Mouse (Mus musculus) thymus, postnatal 4 days (tissue): ENCODE results near the gene Zfp202.
A peak's percentile ranks its signal among the peaks of the same experiment; 100 is the strongest.
"Not testable (repeated sequence)": the region's sequence is repeated elsewhere in the genome, so short reads cannot be mapped to it uniquely, and the experiment has no call there.

Experiments used
- DNase-seq: peaks from one replicate; pipeline ENCODE4 v3.0.0; 2021

The Zfp202 gene

DNA sequence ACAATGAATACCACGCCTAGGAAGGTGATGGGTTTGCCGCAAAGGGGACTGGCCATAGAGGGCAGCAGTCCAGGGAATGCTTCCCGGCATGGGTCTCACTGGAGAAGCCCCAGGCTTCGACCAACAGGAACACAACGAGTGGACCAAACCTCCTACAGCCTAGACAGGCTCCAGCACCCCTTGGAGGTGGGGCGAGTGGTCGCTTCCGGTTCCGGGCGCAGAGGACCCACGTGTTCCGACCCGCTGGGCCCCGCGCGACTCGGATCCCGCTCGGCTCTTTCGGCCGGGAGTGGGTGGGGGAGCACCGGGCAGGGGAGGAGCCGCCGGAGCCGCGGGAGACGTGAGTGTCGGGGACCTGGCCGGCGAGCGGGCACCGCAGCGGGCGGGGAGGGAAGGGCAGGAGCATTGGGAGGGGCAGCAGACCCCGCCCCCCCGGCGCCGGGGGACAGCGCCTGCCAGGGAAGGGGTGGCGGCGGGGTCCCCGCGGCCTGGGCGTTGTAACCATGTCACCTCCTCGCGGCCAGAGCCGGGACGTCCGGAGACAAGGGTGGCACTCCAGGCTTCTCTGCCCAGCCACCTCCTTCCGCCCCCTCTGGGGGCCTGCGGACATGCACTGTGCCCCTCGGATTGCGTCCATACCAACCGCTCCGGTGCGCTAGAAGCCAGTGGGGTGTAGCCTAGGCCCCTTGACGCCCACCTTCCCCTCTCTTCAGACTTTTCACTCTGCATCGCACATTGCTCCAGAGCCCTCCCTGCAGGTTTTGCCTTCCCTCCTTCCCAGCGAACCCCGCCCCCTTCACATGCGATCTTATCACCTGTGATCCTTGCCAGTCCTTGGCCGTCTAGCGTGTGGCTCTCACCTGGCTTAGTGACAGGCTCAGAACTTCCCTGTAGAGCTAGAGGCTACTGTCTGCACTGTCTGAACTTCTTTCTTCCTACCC lies at the start of gene Zfp202:
Gene Zfp202 (plus strand): TSS at position 219 of the 941 bp plus-strand sequence.
- peak; percentile 81 for DNase-seq

DNA sequence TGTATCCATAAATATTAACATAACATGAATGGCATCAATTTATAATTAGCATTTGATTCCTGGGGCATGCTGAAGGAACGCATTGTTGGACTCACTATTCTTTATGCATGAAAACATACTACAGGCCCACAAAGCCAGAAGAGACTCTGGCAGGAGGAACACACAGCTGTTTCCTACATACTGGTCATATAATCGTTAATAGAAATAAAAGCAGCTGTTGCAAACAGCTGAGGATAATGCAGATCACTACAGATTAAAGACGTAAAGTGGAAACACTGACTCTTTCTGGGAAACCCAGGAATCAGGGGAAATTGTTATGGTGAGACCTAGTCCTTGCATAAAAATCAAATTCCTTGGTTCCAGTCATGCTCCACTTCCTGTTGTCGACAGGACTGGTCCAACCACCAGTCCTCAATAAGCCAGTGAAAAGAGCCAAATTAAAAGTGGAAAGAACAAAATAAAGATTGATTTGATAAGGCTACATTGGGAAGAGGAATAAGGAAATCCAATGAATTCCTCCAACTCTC lies 36.9 kb upstream of the Zfp202 start:
- DNase-seq, result no peak

DNA sequence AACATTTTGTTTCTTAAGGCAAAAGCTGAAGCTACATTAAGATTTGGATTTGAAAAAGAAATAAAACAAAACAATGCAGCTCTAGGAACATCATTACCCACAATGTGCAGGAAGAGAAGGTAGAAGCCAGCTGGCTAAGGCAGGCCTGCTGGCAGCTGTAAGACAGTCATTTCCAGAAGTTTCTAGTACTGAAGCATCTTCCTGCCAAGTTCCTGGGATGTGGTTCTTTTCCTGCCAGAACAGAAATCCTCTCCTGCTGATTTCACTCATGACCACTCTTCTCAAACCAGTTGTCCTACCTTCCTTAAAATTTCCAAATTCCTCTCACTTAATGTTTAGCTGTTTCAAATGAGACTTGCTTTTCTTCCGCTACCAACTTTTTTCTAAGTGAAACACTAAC lies 25.7 kb upstream of the Zfp202 start:
- no peak for DNase-seq

DNA sequence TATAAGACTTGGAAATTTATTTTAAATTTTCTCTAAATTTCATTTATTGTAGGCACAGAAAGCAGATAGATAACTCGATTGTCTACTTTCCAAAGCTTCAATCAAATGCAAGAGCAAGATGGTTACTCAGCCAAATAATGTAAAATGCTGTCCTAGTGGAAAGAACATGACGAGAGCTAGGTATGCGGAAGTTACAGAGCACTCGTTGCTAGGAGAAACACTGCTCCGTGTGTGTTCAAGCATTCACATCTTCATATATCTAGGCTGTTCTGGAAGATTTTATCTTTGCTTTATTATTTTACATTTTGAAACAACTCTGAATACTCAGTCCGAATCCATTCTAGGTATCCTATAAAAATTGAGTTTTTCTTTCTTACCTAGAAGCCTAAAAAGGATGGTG lies 15.1 kb upstream of the Zfp202 start:
- no peak for DNase-seq

DNA sequence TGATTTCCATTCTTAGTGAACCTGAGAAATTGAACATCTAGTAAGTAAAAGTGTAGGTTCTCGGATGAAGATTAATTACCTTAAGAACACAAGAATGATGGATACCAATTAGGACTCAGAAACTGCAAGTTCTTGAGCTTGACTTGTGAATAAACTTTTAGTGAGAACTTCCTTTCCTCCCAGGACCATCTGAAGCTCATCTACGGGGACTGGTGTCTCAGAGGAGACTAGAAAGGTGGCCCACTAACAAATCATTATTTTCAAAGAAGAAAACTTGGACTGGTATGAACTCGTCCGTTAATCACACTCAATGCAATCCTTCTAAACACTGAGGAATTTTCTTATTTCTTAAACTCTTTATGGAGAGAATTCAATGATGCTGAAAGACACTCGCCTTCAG lies 11.5 kb upstream of the Zfp202 start, which contains the start of gene Olfr986:
Gene Olfr986 (plus strand): TSS at position 301 of the 400 bp plus-strand sequence.
- no peak for DNase-seq

DNA sequence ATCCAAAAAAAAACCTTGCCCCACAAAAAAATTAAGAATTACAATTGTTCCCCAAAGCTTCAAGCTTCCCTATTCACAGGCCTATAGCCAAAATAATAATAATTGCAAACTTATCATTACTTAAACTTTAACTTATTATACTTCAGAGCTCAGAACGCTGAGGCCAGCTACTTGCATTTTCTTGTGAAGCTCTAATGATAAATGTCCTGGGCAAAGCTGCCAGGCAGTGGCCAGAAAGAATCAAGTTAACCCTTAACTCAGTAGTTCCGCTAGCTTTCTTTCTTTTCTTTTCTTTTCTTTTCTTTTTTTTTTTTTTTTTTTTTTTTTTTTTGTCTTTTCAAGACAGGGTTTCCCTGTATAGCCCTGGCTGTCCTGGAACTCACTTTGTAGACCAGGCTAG lies 7.0 kb upstream of the Zfp202 start:
- not testable (repeated sequence) for DNase-seq

DNA sequence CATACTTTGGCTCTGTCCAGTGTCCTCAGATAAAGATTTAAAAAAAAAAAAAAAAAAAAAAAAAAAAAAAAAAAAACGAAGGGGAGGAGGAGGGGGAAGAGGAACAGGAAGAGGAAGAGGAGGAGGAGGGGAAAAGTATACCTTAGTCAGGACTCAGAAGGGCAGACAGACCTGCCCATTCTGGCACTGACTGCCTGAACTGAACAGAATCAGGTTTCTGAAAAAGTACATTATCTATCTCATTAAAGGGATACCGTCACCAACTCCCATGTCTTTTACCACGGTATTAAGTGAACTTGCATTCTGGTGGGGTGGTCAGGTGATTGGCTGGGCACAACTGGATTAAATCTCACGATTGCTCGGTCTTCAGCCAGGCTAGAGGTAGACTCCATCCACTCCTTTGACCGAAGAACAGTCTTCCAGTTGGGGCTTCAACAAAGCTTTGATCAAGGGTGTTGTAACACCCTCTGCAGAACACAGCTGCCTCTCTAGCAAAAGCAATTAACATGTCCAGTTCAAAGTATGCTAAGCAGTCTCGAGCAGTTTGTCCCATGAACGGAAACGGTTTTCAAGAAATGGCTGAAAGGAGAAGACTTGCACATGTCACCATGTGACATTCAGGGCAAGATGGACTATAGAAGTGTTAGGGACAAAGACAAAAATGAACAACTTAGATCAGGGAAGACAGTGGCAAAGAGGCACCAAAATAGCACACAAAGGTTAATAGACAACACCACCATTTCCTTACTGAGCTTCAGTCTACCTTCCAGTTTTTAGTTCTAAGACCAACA lies 835 bp upstream of the Zfp202 start:
- no peak for DNase-seq

DNA sequence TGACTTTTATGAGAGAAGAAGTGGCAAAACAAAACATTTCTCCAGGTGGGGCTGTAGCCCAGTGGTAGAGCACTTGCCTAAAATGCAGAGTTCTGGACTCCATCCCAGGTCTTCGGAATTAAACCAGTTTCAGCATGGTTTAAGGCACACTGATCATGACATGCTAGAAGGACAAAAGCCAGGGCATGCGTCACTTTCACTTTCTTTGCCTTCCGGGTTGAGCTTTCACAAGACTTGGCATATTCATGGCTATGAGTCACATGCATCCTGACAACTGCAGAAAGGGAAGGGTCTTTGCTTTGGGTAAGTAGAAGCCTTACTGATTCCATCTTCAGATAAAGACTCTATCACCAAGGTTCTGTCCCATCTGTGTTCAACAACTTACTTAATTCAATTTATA lies 3.9 kb downstream of the Zfp202 start:
- no peak for DNase-seq

DNA sequence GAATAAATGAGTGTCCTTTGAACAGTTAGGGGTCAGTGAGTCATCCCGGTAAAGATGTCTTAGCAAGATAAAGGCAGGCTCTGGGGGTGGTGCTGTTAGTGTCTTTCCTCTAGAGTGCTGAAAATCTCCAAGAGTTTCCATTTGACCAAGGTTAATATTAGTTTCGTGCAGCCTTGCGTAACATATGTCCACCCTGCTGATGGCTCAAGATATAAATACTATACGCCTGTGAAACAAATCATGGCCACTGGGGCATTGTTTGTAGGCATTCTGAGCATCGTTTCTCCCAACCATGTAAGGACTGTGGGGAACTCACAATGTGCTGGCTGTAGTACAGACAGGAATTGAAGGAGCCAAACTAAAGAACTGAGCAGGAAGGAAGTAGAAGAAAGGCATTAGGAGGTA lies 14.4 kb downstream of the Zfp202 start:
- DNase-seq, result no peak

DNA sequence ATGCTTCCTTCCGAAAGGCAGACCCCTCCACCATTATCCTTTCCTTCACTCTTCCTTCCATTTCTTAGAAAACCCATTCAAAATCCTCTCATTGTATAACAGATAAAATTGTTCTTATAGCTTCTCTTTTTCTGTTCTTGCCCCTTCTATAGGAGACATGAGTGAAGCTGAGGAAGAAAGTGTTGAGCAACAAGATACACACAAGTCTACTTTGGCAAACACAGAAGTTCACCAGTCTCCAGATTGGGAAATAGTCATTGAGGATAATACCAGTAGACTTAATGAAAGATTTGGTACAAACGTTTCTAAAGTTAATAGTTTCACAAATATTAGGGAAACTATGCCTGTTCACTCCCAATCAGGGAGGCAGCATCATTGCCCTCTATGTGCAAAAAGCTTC lies 18.6 kb downstream of the Zfp202 start:
- DNase-seq, result no peak

DNA sequence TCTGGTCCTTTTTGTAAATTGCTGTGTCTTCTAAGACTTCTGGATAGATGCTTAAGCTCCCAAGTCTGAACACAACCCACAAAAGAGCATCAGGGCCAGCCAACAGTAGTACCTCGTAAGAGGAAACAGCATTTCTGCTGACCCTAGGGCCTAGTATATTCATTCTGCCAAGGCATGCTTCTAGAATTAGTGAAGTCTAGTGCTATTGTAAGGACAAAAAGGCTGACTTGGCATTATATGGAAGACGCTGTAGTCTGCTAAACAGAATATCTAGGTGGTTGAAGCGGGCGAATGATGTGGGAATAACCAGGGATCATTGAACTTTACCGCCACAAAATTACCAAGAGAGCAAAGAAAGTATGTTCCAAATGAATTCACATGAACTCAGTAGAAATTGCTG lies 21.9 kb downstream of the Zfp202 start:
- DNase-seq, result no peak

DNA sequence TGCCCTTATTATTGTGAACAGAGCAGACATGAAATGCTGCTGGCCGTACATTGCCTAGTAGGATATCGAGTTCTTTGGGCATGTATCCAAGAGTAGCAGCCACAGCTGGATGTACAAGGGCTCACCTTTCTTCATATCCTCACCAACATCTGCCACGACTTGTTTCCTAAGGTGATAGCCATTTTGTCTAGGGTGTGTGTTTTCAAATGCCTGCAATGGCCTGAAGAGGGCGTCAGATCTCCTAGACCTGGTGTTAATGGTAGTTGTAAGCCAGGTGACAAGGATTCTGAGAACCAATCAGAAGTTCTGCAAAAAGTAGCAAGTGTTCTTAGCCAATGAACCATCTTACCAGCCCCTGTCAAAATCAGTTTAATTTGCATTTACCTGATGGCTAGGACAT lies 24.5 kb downstream of the Zfp202 start:
- no peak for DNase-seq

DNA sequence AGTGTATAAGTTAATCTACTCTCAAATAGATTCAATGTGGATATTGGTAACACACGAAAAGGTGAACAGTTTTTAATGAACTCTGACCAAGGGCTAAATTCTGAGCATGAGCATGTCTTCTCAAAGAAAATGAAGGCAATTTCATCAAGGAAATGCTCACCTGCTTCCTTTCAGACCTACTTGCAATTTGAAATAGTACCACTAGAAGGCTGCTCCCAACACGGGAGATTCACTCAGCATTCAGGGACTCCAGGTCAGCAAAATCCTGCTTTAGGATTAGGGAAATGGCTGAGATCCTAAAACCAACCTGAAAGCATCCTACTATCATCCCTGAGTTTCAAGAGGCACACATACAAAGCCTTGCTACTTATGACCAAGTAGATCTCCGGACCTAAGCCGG lies 32.2 kb downstream of the Zfp202 start:
- no peak for DNase-seq

DNA sequence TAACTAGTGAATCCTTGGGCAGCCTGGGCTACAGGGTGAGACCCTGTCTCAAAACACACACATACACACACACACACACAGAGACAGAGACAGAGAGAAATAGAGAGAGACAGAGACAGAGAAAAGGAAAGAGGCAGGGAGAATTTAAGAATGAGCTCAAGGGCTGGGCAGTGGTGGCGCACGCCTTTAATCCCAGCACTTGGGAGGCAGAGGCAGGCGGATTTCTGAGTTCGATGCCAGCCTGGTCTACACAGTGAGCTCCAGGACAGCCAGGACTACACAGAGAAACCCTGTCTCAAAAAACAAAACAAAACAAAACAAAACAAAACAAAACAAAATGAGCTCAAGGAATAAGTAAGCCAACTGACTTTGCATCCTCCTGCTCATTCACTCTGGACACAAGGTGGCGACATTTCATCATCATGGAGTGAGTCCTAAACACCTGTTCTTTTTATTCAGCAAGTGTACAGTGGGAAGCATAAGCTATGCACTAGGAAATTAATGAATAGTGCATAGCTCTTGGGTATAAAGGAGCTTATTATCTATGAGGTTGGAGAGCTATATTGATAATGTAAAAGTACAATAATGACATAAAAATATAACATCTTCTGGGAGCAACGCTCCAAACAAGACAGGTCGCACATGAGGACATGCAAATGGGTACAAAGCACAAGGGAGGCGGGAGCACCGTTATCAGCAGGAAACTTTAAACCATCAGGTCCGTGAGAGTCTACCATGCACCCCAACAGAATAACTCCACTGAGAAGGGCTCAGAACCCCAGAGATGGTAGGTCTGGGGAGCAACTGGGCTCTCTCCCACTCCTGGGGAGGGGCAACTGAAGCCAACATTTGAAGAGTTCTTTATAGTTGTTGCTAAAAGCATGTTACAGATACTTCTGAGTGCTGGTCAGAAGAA lies 36.0 kb downstream of the Zfp202 start:
- peak; percentile 26 for DNase-seq

DNA sequence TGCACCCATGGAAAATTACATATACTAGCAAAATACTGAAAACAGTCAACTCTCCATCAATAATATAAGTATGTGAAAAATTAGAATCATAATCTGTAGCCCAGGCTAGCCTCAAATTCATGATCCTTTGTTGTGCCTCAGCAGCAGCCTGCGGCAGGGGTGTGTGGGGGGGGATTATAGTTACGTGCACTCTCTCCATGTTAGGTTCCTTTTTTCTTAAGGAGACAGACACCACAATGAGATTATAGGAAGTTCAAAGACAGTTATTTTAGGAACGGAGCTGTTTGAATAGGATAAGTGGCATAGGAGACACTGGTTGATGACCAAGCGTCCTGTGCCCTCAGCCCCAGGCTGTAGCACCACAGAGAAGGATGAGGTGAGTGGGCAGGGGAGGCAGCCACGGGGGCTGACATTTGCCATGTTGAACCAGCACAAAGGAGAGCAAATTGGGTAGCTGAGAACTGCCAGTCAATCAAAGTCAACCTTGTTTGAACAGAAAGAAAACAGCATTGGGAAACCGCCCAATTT lies 36.8 kb downstream of the Zfp202 start:
- DNase-seq, result no peak

DNA sequence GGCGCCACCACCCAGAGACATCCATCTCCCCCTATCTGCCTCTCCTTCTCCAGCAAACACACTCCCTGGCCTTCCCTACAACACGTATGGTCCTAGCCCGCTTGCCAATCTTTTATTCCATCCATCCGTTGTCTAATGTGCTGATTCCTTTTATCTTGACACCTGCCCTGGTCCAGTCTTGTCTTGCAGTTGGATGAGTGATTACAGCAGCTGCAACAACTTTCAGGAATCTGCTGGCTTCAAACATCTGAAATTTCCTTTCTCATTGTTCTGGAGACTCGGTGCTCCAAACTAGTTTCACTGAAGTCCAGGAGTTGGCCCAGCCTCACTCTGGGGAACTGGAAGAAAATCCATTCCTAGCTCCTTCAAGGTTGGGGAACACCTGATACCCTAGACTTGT lies 37.4 kb downstream of the Zfp202 start:
- DNase-seq, result no peak

DNA sequence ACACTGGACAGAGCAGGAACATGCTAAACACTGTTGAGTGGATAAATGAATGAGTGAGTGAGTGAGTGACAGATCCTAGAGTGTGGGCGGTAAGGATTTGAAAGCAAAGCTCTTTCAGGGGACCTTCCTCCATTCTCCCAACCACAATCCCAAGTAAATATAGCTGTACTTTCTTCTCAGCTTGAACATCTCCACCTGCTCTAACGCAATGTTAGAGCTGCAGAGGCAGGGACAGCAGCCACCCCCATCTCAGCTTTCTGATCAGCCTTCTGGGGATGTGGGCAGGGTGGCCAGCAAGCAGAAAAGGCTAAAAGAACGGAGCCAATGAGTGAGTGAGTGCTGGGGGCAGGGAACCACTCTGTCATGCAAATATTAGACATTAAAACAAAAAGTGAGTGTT lies 38.9 kb downstream of the Zfp202 start:
- DNase-seq, result no peak

DNA sequence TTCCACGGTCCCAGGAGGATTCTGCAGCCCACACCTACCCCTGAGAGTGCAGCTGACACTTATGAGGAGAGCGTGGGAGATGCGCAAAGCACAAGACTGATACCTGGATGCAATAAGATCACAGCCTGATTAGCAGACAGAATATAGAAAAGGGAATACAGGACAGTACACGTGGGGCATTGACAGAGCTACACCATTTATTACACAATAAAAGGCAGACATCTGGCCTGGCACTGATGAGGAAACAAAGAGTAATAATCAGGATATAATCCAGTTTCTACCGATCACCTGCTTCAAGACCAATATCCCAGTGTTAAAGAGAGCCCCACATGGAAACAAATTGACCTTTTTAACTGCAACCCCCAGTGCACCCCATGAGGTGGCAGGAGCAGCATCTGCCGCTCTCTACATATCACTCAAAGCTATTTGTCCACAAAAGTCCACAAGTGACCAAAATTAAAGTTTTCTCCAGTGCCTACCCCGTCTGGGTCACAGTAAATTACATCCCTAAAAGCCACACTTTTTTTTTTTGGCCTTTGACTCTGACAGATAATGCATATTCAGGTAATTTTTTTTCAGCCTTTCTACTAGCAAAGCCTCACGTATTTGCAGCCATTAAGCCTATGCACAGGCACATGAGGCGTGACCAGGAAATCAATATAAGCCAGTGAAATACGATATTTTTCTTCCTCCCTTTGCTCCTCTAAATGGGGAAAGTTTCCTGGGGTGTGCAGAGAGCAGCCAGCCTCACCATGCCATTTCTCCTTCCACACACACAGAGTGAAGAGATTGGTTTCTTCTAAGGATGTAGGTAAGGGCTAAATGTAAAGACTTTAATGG lies 42.3 kb downstream of the Zfp202 start:
- no peak for DNase-seq

DNA sequence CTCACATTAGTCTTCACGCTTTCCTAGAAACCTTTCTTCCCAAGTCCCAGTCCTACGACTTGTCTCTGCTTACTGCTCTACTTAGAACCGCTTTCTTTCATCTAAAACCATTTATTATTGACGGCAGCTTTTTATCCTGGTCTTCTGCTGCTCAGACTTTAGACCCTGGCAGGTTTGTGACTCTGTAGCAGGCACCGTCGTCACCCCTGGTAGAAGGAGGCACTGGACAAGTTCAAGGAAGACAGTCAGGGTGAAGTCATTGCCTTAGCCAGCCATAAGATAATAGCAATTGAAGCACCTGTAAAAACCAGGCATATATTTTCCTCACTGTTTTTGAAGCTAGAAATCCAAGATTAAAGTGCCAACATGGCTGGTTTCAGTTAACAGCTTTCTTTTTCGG lies 43.1 kb downstream of the Zfp202 start:
- no peak for DNase-seq

DNA sequence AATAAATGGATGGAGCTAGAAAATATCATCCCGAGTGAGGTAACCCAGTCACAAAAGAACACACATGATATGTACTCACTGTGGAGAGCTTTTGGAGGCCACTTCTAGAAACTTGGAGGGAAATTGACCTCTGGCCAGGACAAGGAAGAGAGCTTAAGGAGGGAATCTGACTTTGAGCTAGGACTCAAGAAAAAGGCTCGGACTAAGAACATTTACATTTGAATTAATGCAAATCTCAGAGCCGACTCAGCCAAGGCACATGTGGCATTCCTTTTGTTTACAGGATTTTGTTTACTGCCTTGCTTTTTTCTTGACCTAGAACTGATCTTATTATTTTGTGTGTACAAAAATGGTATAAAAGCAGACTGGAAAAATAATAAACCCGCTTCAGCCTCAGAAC lies 47.6 kb downstream of the Zfp202 start:
- no peak for DNase-seq

DNA sequence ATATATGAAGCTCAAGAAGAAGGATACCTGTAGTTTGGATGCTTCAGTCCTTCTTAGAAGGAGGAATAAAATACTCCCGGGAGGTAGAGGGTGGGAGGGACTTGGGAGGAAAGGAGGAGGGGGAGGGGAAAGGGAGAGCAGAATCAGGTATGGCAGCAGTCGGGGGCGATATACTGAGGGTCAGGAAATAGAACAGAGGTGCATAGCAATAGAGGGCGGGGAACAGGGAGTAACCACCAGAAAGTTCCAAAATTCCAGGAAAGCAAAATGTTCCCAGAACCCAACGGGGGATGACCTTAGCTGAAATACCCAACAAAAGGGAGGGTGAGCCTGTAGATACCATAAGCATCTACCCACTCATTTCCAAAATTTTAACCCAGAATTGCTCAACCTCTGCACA lies 48.2 kb downstream of the Zfp202 start:
- DNase-seq, result no peak
